Mouse (Mus musculus): Measurements from ENCODE around the gene Casp1. TPM values are rescaled to one million over a fixed set of nuclear protein-coding genes. Genes with fewer than 3 reads are reported as not detected.

The Casp1 gene
- total RNA-seq, 2 experiments from 2014 or later = 2.4 to 2.7 TPM

Other genes starting within 250 kb of the Casp1 start
- 1 to 10 TPM in 1 of 2 experiments, under 1 TPM in 1; 0.58 to 1.3 TPM for gene Casp4, start 10.3 kb downstream of the Casp1 start, total RNA-seq (2021)
- gene Casp12, start 46.9 kb downstream of the Casp1 start, total RNA-seq (2021) = 1 to 10 TPM; 1.7 to 2.4 TPM

All from left cerebral cortex, adult 18-20 months (tissue).